Comparison of ENCODE assay signal across 1 mouse cellular context in genomic region chr5:33652783-33653173, GRCm38 (mm10).
TF ChIP-seq lines count a peak whose summit lies in the region.

No protein-coding gene starts in this region.

TF ChIP-seq in MEL, 35 proteins besides CTCF, POLR2A, EP300 and RAD21 (continued from another document):
- TF ChIP-seq MYC (IDR thresholded peaks at IDR 0.05; ENCODE audit: low read depth, low read length) (no peak), TAL1 (IDR thresholded peaks at IDR 0.05; ENCODE audit: low read length) (no peak)
